Mouse (Mus musculus): Measurements from ENCODE around the gene Nupl1. TPM values are rescaled to one million over a fixed set of nuclear protein-coding genes. Genes with fewer than 3 reads are reported as not detected.

Gene Nupl1
- polyA plus RNA-seq, 1 experiment from 2014 or later = not detected

DNA sequence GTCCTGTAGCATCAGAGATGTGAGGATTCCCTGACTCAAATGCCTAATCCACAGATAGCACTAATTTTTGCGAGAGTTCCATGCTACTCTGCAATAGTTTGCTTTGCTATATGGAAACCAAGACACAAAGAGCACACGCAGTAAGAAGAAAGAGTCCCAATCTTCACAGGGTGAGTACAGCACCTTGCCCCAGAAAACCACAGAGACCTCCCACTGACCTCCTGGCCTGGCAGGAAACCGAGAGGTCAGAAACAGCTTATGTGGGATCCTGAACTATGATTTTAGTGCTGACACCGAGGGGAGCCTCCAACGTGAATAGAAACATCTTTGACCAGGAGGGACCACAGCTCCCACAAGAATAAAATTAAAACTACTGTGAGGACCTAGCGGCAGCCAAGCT, 113.4 kb downstream of the Nupl1 start:
- Histone ChIP-seq H3K27ac (no peak overlapping the region), H3K9ac (no peak overlapping the region), H3K4me1 (replicated peaks) (no peaks in the 10 kb centered on the region), H3K4me2 (no peak overlapping the region), H3K36me3 (no peaks in the 10 kb centered on the region), H3K9me3 (replicated peaks) (no peaks in the 10 kb centered on the region), H3K4me3 (no peak overlapping the region), H3K27me3 (no peaks in the 10 kb centered on the region)
- 73% methylated on average over 6 of the region's 6 CpGs for WGBS
- ATAC-seq (replicated peaks; ENCODE audit: insufficient number of reproducible peaks, insufficient read depth, low FRiP score, low read depth) = no peak

DNA sequence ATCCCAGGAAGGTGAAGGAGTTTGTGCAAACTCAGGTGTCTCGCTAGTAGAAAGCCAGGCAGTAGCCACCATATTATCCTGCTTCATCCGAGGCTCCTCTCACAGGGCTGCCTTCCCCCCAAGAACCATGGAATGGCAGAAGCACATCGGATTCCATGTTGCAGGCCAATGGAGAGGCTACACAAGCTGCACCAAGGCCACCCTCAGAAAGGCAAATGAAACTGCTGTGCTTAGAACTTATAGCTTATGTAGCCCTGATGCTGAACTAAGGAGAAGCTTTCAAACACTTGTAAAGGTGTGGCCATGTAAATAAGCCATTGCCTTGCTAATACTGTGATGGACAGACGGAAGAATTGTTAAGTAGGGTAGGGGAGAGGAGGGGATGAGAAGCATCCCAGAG, 115.4 kb downstream of the Nupl1 start:
- Histone ChIP-seq H3K36me3 (no peaks in the 10 kb centered on the region), H3K4me2 (no peak overlapping the region), H3K4me1 (replicated peaks) (0 out of 2 replicates have a peak, but pooled peaks cover 1% of the 10 kb centered on the region), H3K4me3 (no peak overlapping the region), H3K27ac (no peak overlapping the region), H3K9me3 (replicated peaks) (no peaks in the 10 kb centered on the region), H3K27me3 (no peaks in the 10 kb centered on the region), H3K9ac (no peak overlapping the region)
- ATAC-seq (replicated peaks; ENCODE audit: insufficient number of reproducible peaks, insufficient read depth, low FRiP score, low read depth) = no peak
- WGBS = 79% methylated on average over 4 of the region's 4 CpGs

DNA sequence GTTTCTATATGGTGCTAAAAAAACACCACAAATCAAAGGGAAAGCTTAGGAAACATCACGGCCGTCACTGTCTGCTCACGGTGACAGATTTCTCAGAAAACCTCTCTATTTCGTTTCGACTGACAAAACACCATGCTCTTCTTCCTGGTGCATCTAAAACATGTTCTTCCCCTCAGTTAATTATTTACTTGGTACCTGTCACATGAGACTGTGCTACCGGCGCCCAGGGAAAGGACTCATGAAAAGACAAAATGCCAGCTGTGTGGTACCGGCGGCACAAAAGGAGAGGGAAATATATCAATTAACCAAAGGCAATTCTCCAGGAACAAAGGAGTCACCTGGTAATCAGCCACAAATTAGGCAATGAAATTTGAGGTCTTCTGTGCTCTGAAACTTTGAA, 116.5 kb downstream of the Nupl1 start:
- ATAC-seq (replicated peaks; ENCODE audit: insufficient number of reproducible peaks, insufficient read depth, low FRiP score, low read depth) = no peak
- Histone ChIP-seq H3K27me3 (no peaks in the 10 kb centered on the region), H3K4me2 (no peak overlapping the region), H3K27ac (no peak overlapping the region), H3K9ac (no peak overlapping the region), H3K4me1 (replicated peaks) (peaks cover 8% of the 10 kb centered on the region; the same call in 1 of the 2 replicates), H3K36me3 (no peaks in the 10 kb centered on the region), H3K4me3 (no peak overlapping the region), H3K9me3 (replicated peaks) (no peaks in the 10 kb centered on the region)
- WGBS = 87% methylated on average over 9 of the region's 9 CpGs

MicroRNAs within 50 kb of the gene (microRNA counts, 519-probe panel; counts per million panel counts)
- microRNA mmu-miR-719 = not detected

Small RNA genes lying within 50 kb of the gene (microRNA-seq; reads per million reads assigned to microRNA genes)
- gene Mir719 = not detected

Other genes starting within 250 kb of the Nupl1 start
- gene Atp8a2, start 54.3 kb downstream of the Nupl1 start, polyA plus RNA-seq (2015; fragmentation: Nextera tagmentation; extraction: Ambion mirVana) = 6.0 and 6.1 TPM in 2 replicates
- gene Gm49336, start 76 bp upstream of the Nupl1 start, polyA plus RNA-seq (2015; fragmentation: Nextera tagmentation; extraction: Ambion mirVana) = 30.2 and 32.1 TPM in 2 replicates
- 23.9 and 26.3 TPM in 2 replicates for gene Mtmr6, start 13.8 kb upstream of the Nupl1 start, polyA plus RNA-seq (2015; fragmentation: Nextera tagmentation; extraction: Ambion mirVana)
- gene Amer2, start 121.8 kb upstream of the Nupl1 start, polyA plus RNA-seq (2015; fragmentation: Nextera tagmentation; extraction: Ambion mirVana) = 0.48 and 1.1 TPM in 2 replicates